Mouse (Mus musculus): ENCODE results near the gene Gm48552. TPM values are rescaled to one million over a fixed set of nuclear protein-coding genes. Genes with fewer than 3 reads are reported as not detected.

Gene Gm48552
- total and polyA plus RNA-seq, 3 experiments, result 0.89 to 1.2 TPM; not detected in 1

GRCm38 (mm10) chr10:81365672-81366476 lies 22.9 kb upstream of the Gm48552 start, which contains the start of gene 4930404N11Rik:
TSS of gene 4930404N11Rik (minus strand) at chr10:81365816.
- Histone ChIP-seq H3K79me2 (ENCODE audit: control insufficient read depth, insufficient read depth, low read length, poor library complexity) (no peaks in the 10 kb centered on the region), H3K4me1 (ENCODE audit: control insufficient read depth in 1 of 2, insufficient read depth in 2 of 2, low read length in 2 of 2) (peaks cover 0 to 5% of the 10 kb centered on the region in 2 experiments; a peak in 1 of 4 replicates), H3K27me3 (ENCODE audit: control insufficient read depth in 1 of 2, insufficient read depth in 2 of 2, low read length in 2 of 2) (no peaks in the 10 kb centered on the region), H3K9ac (ENCODE audit: control insufficient read depth, low read depth, low read length, poor library complexity, severe bottlenecking) (no peak within 1 kb of the TSS), H3K4me3 (ENCODE audit: control insufficient read depth in 1 of 2, insufficient read depth in 1 of 2, low read depth in 2 of 2, low read length in 2 of 2) (no peak within 1 kb of the TSS), H3K36me3 (ENCODE audit: control insufficient read depth in 1 of 2, insufficient read depth in 2 of 2, low read length in 2 of 2) (0 out of 4 replicates have a peak, but pooled peaks cover 0 to 3% of the 10 kb centered on the region in 2 experiments), H3K27ac (ENCODE audit: control insufficient read depth, low read depth, low read length) (no peak within 1 kb of the TSS), H3K9me3 (replicated peaks; ENCODE audit: insufficient read depth, low read length) (no peaks in the 10 kb centered on the region)
- TF ChIP-seq MAZ (IDR thresholded peaks at IDR 0.05; ENCODE audit: low read depth, low read length), result no peak
- peak; percentile 83; the same call in 1 of the 2 replicates for TF ChIP-seq POLR2AphosphoS5 (IDR thresholded peaks at IDR 0.05; ENCODE audit: borderline replicate concordance, low read depth, low read length)
- TF ChIP-seq ELF1 (IDR thresholded peaks at IDR 0.05; ENCODE audit: low read depth, low read length), result 0 out of 2 replicates have a peak, but pooled peaks have one; percentile 4
- peak; percentile 25 to 48; a peak in 2 of 4 replicates for TF ChIP-seq POLR2A (IDR thresholded peaks at IDR 0.05; ENCODE audit: control insufficient read depth in 1 of 2, insufficient read depth in 1 of 2, low read depth in 1 of 2, low read length in 2 of 2, poor library complexity in 1 of 2)
- TF ChIP-seq POLR2AphosphoS2 (IDR thresholded peaks at IDR 0.05; ENCODE audit: low read length), result peak; percentile 47; the same call in 1 of the 2 replicates
- TF ChIP-seq ZMIZ1 (IDR thresholded peaks at IDR 0.05; ENCODE audit: low read depth, low read length), result peak; percentile 76
- DNase-seq (ENCODE audit: low read depth, low spot score), result peak; percentile 70

- H3K27ac ChIP-seq (ENCODE audit: control insufficient read depth, low read depth, low read length), result no peak overlapping the region
- H3K79me2 ChIP-seq (ENCODE audit: control insufficient read depth, insufficient read depth, low read length, poor library complexity), result no peaks in the 10 kb centered on the region
- 0 out of 4 replicates have a peak, but pooled peaks cover 0 to 3% of the 10 kb centered on the region in 2 experiments for H3K36me3 ChIP-seq (ENCODE audit: control insufficient read depth in 1 of 2, insufficient read depth in 2 of 2, low read length in 2 of 2)
- H3K4me1 ChIP-seq (ENCODE audit: control insufficient read depth in 1 of 2, insufficient read depth in 2 of 2, low read length in 2 of 2), result peaks cover 0 to 5% of the 10 kb centered on the region in 2 experiments; a peak in 1 of 4 replicates
- TF ChIP-seq CHD2 (IDR thresholded peaks at IDR 0.05; ENCODE audit: low read length) (peak; percentile 5; the same call in 1 of the 2 replicates), CHD1 (IDR thresholded peaks at IDR 0.05; ENCODE audit: low read depth, low read length) (no peak), MEF2A (IDR thresholded peaks at IDR 0.05; ENCODE audit: extremely low read depth, insufficient replicate concordance, low read depth, low read length, poor library complexity, severe bottlenecking) (no peak), POLR2AphosphoS2 (IDR thresholded peaks at IDR 0.05; ENCODE audit: low read length) (peak; percentile 69), SMC3 (IDR thresholded peaks at IDR 0.05; ENCODE audit: low read depth, low read length) (peak; percentile 8), POLR2A (IDR thresholded peaks at IDR 0.05; ENCODE audit: control insufficient read depth in 1 of 2, insufficient read depth in 1 of 2, low read depth in 1 of 2, low read length in 2 of 2, poor library complexity in 1 of 2) (peak; percentile 9 to 19; a peak in 1 of 4 replicates), ZMIZ1 (IDR thresholded peaks at IDR 0.05; ENCODE audit: low read depth, low read length) (peak; percentile 31; the same call in 1 of the 2 replicates), POLR2AphosphoS5 (IDR thresholded peaks at IDR 0.05; ENCODE audit: borderline replicate concordance, low read depth, low read length) (peak; percentile 85; the same call in 1 of the 2 replicates), NRF1 (IDR thresholded peaks at IDR 0.05; ENCODE audit: insufficient read depth, low read depth, low read length, poor library complexity, severe bottlenecking) (no peak)
- DNase-seq (ENCODE audit: low read depth, low spot score), result peak; percentile 53
- no peaks in the 10 kb centered on the region for H3K9me3 ChIP-seq (replicated peaks; ENCODE audit: insufficient read depth, low read length)
- H3K9ac ChIP-seq (ENCODE audit: control insufficient read depth, low read depth, low read length, poor library complexity, severe bottlenecking), result no peak overlapping the region
- no peaks in the 10 kb centered on the region for H3K27me3 ChIP-seq (ENCODE audit: control insufficient read depth in 1 of 2, insufficient read depth in 2 of 2, low read length in 2 of 2)
- no peak overlapping the region for H3K4me3 ChIP-seq (ENCODE audit: control insufficient read depth in 1 of 2, insufficient read depth in 1 of 2, low read depth in 2 of 2, low read length in 2 of 2)
These were observed 22.2 kb upstream of the Gm48552 start for GRCm38 (mm10) chr10:81366477-81367206.
